Mouse (Mus musculus): ENCODE results near the gene Gm9844.

DNA sequence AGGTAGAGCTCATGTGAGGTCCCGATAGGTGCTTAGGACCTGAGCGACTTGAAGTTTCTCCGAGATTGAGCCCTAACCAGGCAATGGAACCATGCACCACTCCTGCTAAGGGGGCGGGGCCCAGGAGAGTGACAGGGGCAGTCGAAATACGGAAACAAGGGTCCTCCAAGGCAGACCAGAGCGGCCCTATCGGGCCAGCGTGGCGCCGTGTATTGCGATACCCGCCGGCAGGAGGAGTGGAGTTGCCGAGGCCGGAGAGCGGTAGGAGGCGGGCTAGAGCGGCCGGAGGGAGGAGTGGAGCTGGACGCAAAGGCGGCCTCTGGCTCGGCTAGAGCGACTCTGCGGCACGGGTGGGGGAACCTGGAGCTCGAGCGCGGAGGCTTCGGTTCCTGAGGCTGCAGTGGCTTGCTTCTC lies 42.1 kb downstream of the Gm9844 start:
- TF ChIP-seq CTCF (IDR thresholded peaks at IDR 0.05; ENCODE audit: extremely low read depth, insufficient read depth, low read length) (no peak), POLR2A (IDR thresholded peaks at IDR 0.05; ENCODE audit: extremely low read depth, insufficient read depth, low read length) (no peak; the same call in none of the 2 replicates)
